Mouse (Mus musculus) frontal cortex, postnatal 14 days (tissue): ENCODE measurements around the gene Sox5.
A peak's percentile ranks its signal among the peaks of the same experiment; 100 is the strongest.

ENCODE experiments used
- DNase-seq, 2 experiments: peaks; one replicate each; pipeline ENCODE4 v3.0.0; 2022; ENCODE audit warnings: low spot score in 2 of 2

The Sox5 gene

GRCm38 (mm10) chr6:144429276-144429675 lies 352.5 kb downstream of the Sox5 start:
- DNase-seq, result no peak

DNA sequence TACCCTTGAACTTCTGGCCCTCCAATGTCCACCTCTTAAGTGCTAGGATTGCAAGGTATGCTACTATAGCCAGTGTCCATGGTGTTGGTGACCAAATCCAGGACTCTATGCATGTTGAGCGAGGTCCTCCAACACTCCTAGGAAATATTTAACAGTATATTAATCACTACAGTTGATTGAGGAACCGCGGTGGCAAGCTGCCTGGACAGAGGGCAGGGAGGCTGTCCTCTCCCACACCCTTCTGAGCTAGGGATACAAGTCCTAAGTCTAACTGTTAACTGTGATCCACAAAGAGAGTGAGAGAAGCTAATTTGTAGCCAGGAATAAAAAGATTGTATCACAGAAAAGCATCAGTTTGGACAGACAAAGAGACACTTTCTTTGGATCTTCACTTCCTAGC lies 373.7 kb downstream of the Sox5 start:
- DNase-seq, result no peak

DNA sequence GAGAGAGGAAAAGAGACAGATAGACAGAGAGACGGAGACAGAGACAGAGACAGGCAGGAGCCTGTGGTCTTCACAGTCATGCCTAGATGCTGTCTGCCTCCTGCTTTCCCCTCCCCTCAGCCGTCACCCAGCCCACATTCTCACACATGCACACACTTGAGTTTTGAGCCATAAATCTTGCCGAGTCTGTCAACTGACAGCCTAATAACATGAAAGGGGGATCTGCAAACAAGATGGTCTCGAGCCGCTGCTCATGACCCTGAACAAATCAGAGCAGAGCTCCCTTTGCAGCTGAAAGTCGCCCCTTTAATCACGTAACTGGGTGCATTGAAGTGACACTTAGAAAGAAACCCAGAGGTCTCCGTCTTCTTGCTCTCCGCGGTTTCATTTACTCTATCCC lies 383.7 kb downstream of the Sox5 start:
- no peak for DNase-seq

DNA sequence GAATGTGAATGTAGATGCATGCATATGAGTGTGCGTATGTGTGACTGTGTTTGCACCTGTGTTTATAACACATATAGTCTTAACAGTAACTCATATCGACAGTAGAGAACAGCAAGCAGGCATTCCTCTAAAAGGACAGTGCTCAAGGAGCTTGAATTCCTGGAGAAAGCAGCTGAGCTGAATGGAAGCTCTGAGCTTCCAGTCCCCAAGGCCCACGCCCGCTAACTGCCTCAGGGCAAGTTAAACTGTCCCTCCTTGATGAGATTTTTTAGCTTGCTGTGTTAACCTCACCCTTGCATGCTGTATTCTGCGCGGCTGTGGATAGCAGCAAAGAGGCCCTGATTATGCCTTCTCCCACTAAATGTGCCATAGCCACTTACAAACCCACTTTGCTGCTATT lies 388.6 kb downstream of the Sox5 start:
- no peak for DNase-seq

DNA sequence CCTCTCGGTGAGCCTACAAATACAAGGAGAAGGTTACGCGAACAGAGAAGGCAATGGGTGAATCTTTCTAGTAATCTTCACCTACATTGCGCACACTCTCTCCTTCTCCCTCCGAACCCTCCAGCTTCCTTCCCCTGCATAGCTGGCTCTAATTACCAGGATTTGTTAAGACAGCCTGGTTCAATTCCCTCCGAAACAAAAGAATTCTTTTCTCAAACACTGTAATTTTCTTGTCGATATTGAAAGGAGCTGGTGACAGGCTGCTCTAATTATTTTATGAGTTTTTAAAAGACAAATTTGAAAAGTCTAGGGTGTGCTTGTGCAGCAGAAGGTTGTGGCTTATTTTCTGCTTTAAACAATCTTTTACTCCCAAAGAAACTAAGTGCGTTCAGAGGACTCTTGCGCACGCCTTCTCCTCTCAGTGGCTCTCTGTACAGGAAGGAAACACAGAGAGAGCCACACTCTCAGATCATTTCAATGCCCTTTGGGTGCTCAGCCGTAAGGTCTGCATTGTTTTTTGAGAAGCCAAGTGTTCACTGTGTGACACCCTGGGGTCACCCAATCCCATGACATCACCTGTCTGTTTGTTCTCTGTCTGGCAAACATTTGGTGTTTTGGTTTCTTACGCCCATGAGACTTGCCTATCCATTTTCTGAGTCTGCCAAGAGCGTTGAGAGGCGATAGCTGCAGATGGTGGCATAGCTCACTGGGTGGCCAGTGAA lies 392.3 kb downstream of the Sox5 start:
- no peak for DNase-seq

DNA sequence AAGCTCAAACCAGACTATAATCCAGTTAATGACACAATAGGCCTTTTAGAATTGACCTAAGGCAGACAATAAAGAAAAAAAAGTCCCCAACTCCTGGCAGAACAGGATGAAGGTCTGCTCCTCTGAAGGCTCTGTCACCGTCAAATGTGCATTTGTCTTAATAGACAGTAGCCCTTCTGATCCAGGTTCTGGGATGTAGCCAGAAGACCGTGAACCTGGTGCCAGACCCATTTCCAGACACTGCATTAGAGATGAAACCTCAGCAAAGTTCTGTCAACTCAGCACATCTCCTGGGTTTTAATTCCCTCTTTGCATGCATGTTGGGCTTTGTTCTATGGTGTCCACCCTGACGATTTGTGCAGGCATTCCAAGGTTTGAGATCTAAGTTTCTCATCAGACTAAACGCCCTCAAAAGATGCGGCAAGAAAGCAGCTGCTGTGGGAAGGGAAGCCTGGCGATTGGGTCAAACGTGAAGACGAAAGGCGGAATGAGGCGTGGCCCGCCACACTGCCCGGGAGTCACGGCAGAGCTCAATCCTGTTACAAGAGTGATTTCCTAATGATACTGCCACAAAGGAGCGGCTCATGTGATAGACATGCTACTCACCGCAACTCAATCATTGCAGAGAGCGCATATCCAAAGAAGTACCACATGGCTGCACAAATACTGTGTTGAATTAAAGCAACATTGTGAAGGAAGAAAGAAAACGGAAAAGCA lies 394.1 kb downstream of the Sox5 start:
- DNase-seq, result no peak

DNA sequence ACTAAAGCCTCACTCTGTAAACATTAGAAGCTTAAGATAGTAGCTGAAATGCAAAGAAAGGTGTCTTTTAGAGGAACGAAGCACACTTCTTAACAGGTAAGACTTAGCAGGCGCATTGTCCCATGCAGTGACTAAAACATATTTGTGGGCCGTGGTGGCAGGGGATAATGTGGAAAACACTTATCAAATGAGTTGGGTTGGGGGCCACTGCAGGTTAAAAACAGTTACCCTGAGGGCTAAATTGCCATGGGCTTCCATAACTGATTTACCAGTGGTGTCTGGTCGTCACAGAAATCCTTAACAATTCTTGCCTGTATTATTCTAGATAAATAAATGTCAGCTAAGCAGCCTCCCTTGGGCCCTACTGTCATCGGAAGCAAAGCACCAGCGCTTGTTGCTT lies 401.1 kb downstream of the Sox5 start:
- no peak for DNase-seq

DNA sequence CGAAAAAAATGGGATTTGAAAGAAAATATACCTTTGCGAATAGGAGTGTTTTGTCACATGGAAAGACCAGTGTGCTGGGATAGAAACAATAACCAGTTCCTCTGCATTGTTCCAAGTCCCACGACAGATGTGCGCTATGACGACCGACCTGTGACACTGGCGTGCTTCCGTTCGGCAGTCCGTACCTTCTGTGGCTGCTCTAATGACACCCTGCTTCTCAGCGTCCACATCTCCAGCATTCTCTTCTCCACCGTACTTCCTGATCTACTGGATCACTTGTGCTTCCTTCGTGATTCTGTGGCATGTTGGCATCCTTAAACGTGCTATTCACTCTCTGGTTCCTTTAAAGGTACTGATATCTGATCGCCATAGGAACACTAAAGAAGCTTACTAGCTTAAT lies 401.6 kb downstream of the Sox5 start:
- DNase-seq, result no peak

GRCm38 (mm10) chr6:144374810-144375209 lies 407.0 kb downstream of the Sox5 start:
- no peak for DNase-seq

GRCm38 (mm10) chr6:144370699-144371098 lies 411.1 kb downstream of the Sox5 start:
- DNase-seq, result no peak

DNA sequence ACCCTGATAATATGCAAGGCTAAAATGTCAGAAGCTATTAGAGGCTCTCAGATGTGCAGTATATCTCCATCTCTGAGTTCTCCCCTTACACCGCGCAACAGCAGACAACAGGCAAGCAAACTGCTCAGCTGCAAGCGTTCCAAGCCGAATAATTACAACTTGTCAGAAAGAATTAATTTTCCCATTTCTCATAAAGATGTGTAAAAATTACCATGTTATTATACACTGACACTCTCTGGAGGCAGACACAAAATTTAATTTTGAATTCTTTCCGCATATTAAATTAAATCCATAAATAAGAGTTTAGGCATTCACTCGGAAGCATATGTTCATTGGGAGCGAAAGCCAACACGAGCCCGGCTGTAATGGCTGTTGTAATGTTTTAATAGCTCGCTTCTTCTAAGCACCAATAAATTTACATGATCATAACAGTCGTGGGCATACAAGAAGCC lies 414.1 kb downstream of the Sox5 start:
- DNase-seq, result no peak

- no peak for DNase-seq
Observed at GRCm38 (mm10) chr6:144361267-144362038, 420.3 kb downstream of the Sox5 start.

GRCm38 (mm10) chr6:144357081-144357480 lies 424.7 kb downstream of the Sox5 start:
- DNase-seq, result no peak

DNA sequence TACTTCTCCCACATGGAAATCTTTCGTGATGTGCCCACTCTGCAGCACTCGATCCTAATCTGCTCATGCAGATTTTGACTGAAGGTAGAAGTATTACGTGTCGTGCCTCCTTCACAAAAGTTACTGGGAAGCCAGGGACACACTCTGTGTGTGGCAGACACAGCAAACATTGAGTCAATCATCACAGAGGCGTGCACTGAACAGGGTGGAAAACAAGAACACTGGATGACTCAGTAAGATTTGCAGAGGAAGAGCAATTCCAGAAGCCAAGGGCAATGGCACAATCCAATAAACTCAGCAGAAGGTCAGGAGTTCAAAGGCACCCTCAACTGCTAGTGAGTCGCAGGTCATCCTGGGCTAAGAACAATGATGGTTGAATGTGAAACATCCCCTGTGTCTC lies 430.7 kb downstream of the Sox5 start:
- DNase-seq, result no peak

DNA sequence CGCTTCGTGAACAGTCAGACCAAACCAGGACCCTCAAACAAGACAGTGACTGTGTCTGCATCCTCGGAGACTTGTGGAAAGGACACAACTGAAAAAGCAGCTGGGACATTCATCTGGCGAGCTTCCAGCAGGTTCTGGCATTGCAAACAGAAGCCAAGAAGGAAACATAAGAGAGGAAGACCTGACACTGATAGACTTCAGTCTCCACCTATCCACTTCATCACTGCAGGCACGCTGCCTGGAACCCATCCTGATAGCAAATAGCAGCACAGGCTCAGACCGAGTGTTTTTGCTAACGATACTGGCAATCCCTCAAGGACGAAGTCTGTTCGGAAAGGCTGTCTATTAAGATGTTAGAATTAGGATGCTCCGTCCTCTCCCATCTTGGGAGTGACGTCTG lies 438.4 kb downstream of the Sox5 start:
- DNase-seq, result peak; percentile 12 to 15

DNA sequence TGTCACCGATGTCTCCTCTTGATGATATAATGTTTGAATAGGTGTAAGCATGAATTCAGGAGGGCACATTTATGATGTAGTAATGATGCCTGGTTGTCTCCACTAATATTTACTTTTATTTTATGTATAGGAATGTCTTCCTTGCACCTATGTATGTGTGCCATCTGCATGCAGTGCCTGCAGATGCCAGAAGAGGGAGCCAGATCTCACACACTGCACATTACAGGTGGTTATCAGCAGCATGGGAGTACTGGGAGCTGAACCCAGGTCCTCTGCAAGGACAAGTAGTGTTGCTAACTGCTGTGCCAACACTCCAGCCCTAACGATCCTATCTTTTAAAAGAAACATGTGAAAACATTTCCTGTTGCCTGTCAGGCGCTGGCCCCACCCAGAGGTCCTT lies 442.2 kb downstream of the Sox5 start:
- no peak for DNase-seq

DNA sequence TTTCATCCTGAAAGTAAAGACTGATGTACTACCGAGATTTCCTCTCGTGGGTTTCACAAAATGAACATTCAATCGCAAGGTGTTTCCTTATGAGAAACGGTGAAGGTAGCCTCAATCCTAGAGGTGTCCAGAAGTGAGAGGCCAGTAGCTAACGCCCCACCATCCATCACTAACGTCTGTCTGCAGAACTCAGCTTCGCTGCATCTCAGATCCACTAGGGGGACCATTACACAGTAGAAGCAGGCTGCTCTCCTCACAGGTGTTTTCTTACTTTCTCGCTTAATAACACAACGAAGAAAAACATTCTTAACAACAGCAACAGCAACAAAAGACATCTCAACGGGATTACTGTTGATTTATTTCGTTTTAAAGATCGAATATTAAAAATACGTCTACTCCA lies 442.8 kb downstream of the Sox5 start:
- DNase-seq, result peak in 1 of 2 experiments; percentile 16

DNA sequence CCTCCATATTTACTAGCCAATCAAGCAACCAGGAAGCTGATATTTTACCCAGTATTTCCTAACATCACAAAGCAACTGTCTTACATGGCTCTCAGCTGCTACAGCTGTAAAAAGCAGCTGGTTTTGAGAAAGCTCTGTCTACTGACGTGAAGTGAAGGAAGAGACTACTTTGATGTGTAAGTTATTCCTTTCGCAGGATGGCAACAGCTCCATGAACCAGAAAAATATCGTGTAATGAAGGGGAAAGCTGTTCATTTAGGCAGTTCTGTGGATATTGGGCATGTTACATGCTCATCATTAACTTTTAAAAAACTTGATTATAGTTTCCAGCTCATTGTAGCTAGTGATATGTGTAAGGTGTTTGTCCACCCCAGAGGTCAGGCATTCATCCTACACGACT lies 443.6 kb downstream of the Sox5 start:
- no peak for DNase-seq

- no peak for DNase-seq
Observed at GRCm38 (mm10) chr6:144337436-144337969, 444.3 kb downstream of the Sox5 start.

- no peak for DNase-seq
Observed at GRCm38 (mm10) chr6:144336789-144337188, 445.0 kb downstream of the Sox5 start.

- no peak for DNase-seq
Observed at GRCm38 (mm10) chr6:144333146-144333545, 448.6 kb downstream of the Sox5 start.

DNA sequence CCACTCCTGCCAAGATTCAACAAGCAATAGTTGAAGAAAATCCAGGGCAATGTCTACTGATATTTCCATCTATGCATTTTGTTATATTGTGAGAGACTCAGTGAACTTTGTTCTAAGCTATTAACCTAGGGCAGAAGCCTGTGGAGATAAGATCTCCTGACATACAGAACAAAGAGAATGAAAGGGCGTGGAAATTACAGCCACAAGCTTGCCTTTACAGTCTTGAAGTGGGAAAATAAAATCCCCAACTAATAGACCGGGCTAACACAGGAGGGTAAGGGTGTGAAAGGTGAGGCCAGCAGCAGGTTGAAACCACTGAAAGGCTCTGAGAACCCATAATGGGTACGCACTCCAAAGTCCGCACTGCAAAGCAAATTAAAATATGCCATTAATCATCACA lies 449.8 kb downstream of the Sox5 start:
- DNase-seq, result no peak
